Mouse (Mus musculus) heart, postnatal 0 days (tissue): ENCODE measurements around the gene Brf1. TPM values are rescaled to one million over a fixed set of nuclear protein-coding genes. Genes with fewer than 3 reads are reported as not detected.

Source experiments
- ATAC-seq: fragments of 200-750 bp; cut with Nextera tagmentation; 2 replicates; pipeline ENCODE4 v1.8.0; 2017; ENCODE audit warnings: low read depth, moderate number of reproducible peaks, moderate library complexity; ENCODE audit not compliant: insufficient read depth
- DNase-seq: peaks from one replicate; pipeline ENCODE4 v3.0.0-alpha.2; 2016; ENCODE audit warnings: low spot score
- H3K27ac ChIP-seq: fragments of 300-500 bp; sonication (generic); 2 replicates; pipeline ENCODE4 v1.5.1; 2014; ENCODE audit warnings: low read depth, mild to moderate bottlenecking
- H3K27me3 ChIP-seq: fragments of 300-500 bp; sonication (generic); 2 replicates; pipeline ENCODE4 v1.6.1; 2014; ENCODE audit warnings: low read length, mixed read lengths; ENCODE audit not compliant: control insufficient read depth, insufficient read depth
- H3K36me3 ChIP-seq: fragments of 300-500 bp; sonication (generic); replicated peaks from 2 replicates; pipeline ENCODE4 v1.6.1; 2014; ENCODE audit warnings: low read length, mixed read lengths; ENCODE audit not compliant: control insufficient read depth, insufficient read depth
- H3K4me1 ChIP-seq: fragments of 300-500 bp; sonication (generic); 2 replicates; pipeline ENCODE4 v1.6.1; 2014; ENCODE audit warnings: antibody characterized with exemption; ENCODE audit not compliant: control insufficient read depth, insufficient read depth
- H3K4me2 ChIP-seq: fragments of 300-500 bp; sonication (generic); 2 replicates; pipeline ENCODE4 v1.6.1; 2014; ENCODE audit warnings: low read depth, mild to moderate bottlenecking, low read length, moderate library complexity
- H3K4me3 ChIP-seq: fragments of 300-500 bp; sonication (generic); 2 replicates; pipeline ENCODE4 v1.5.1; 2014; ENCODE audit warnings: low read depth, low read length
- H3K9ac ChIP-seq: fragments of 300-500 bp; sonication (generic); replicated peaks from 2 replicates; pipeline ENCODE4 v1.6.1; 2014; ENCODE audit warnings: low read depth, low read length, mixed read lengths
- H3K9me3 ChIP-seq: fragments of 300-500 bp; sonication (generic); replicated peaks from 2 replicates; pipeline ENCODE4 v1.6.1; 2016; ENCODE audit warnings: low read length; ENCODE audit not compliant: control insufficient read depth
- CTCF ChIP-seq: IDR thresholded peaks from 2 replicates; pipeline ENCODE4 v1.5.1; 2016; ENCODE audit warnings: antibody characterized with exemption, control low read depth, low read depth
- EP300 ChIP-seq: IDR thresholded peaks from 2 replicates; pipeline ENCODE4 v1.6.1; 2016; ENCODE audit warnings: antibody characterized with exemption, low read depth
- WGBS: fragments of 180-500 bp; shearing (Covaris S2); extraction: QIAGEN DNeasy Blood & Tissue Kit; methylation state at CpG from one replicate; pipeline ENCODE4 v1.1.7; 2014; 5-methylcytosine and 5-hydroxymethylcytosine counted together
- polyA plus RNA-seq: library from polyadenylated mRNA; unstranded; fragments of >200 nt; fragmentation: Nextera tagmentation; extraction: Ambion mirVana; gene quantifications from 2 replicates; pipeline ENCODE4 v1.2.1, GENCODE M21; 2015
- total RNA-seq: library from RNA; depleted of rRNA; stranded (reverse); fragments of >200 nt; gene quantifications from 2 replicates; pipeline ENCODE4 v1.2.3, GENCODE M21; 2014; ENCODE audit warnings: low replicate concordance

Gene Brf1
- total and polyA plus RNA-seq, 2 experiments from 2014 or later: 24.5 to 51.9 TPM

DNA sequence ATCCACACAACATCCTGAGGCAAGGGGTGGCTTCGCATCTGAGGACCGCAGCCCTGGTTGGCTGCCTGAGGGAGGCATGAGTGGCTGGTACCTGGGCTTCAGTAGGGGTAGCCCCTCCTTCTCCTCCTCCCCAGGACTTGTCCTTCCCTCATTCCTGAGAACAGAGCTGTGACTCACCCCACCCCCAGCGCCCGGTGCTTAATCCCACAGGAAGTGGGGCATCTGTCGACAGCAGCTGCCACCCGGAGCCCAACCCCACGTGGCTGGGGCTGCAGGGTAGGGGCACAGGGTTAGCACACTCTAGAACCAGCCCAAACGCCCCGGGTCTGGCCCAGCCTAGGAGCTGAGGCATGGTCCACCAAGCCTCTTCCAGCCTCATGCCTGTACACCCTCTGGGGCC is 62.6 kb downstream of the Brf1 start:
- H3K4me3 ChIP-seq: no peak overlapping the region
- no peak overlapping the region for H3K4me2 ChIP-seq
- ATAC-seq: no peak
- no peak overlapping the region for H3K27ac ChIP-seq
- 31% methylated on average over 9 of the region's 9 CpGs for WGBS
- DNase-seq: no peak
- 0 out of 2 replicates have a peak, but pooled peaks cover 4% of the 10 kb centered on the region for H3K27me3 ChIP-seq
- no peaks in the 10 kb centered on the region for H3K9me3 ChIP-seq
- TF ChIP-seq CTCF (no peak), EP300 (no peak)
- no peaks in the 10 kb centered on the region for H3K36me3 ChIP-seq
- H3K9ac ChIP-seq: no peak overlapping the region
- H3K4me1 ChIP-seq: peaks cover 4% of the 10 kb centered on the region; the same call in 1 of the 2 replicates

DNA sequence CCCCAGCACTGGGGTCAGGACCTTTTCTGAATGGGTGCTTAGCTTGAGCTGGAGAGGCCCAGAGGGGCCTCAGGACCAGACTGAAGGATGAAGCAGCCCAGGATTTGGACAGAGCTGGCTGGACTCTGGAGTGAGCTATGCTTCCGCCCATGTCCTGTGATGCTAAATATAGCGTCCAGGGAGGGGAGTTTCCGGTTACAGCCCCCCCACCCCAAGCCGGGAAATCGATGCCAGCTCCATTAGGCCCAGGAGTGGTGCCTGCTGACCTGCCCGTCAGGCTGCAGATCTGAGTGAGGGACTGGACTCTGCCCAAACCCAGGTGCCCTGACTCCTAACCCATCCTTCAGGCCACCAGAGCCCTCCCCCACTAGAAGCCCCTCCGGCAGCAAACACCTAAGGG is 67.9 kb downstream of the Brf1 start:
- peaks cover 21% of the 10 kb centered on the region for H3K4me1 ChIP-seq
- no peak; the same call in 1 of the 2 replicates for ATAC-seq
- H3K36me3 ChIP-seq: no peaks in the 10 kb centered on the region
- TF ChIP-seq EP300 (no peak), CTCF (no peak)
- H3K4me3 ChIP-seq: no peak overlapping the region
- no peak overlapping the region for H3K4me2 ChIP-seq
- no peak overlapping the region for H3K27ac ChIP-seq
- H3K9ac ChIP-seq: no peak overlapping the region
- WGBS: 18% methylated on average over 7 of the region's 7 CpGs
- H3K9me3 ChIP-seq: no peaks in the 10 kb centered on the region
- no peak for DNase-seq
- H3K27me3 ChIP-seq: peaks cover 32% of the 10 kb centered on the region

DNA sequence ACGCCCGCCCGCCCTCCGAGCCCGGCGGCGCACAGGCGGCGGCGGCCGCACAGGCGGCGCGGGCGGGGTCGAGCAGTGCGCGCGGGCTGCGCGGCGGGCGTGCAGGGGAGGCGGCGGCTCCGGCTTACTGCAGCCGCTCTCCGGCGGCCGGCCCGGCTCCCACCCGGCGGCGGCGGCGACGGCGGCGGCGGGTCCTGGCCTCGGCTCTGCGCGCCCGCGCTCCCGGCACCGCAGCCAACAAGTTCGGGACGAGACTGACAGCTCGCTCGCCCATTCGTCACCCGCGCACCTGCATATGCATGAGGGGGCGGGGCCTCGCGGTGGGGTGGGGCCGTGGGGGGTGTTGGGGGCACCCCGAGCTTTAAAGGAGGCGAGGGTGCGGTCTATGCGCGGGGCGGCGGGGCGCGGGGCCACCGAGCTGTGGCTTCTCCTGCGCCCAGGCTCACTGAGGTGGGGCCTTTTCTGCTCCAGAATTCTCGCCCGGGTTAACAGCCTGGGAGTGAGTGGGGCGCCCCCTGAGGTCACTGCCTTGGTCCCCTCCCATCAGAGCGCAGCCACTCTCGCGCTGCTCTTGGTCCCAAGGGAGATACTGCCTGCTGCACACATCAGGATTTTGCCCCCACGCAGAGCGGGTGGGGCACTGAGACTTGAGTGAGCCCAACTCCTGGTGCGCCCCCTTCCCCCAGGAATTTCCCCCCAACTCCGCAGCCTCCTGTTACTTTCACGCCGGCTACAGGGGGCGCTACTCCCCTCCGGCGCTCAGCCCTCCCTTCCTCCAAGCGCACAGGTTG is 70.7 kb downstream of the Brf1 start, which contains the start of gene Jag2:
Jag2 (minus strand) TSS at position 215 of the 791 bp plus-strand sequence.
- Histone ChIP-seq H3K27me3 (peaks cover 59% of the 10 kb centered on the region), H3K4me3 (peak within 1 kb of the TSS; percentile 53), H3K4me1 (peaks cover 24% of the 10 kb centered on the region), H3K9me3 (no peaks in the 10 kb centered on the region), H3K36me3 (no peaks in the 10 kb centered on the region), H3K27ac (peak within 1 kb of the TSS; percentile 53), H3K4me2 (peak within 1 kb of the TSS; percentile 81), H3K9ac (peak within 1 kb of the TSS; percentile 22)
- peak; percentile 44 for ATAC-seq
- TF ChIP-seq CTCF (peak; percentile 35), EP300 (no peak)
- no peak for DNase-seq
- 2% methylated on average over 51 of the region's 85 CpGs for WGBS

DNA sequence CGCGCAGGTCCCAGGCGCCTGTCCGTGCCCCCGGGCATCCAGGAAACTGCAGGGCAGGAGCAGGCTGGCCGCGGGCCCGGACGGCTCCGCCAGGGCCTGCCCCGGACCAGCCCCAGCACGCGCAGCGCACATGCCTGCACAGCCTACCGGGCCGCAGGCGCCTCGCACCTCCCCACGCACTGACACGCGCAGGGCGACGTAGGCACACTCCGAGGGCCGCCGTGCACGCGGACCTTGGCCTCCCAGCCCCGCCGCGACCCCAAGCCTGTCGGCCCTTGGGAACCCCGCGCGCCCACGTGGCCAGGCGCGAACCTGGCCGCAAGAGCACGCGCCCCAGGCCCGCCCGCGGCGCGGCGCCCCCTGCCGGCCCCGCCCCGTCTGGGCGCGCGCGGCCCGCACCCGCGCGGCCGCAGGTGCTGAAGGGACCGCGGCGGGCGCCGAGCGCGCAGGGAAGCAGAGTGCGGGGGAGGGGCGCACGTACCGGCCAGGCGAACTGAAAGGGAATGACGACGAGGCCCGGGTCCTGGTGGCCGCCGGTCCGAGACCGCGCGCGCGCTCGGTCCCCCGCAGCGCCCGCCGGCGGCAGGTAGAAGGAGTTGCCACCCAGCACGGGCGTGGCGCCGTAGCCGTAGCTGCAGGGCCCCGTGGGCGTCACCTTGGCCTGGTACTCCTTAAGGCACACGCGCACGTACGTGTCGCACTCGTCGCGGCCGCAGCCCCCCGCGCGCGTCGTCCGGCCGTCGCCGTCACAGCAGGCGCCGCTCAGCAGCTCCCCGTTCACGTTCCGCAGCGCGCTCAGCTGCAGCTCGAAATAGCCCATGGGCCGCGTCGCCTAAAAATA is 71.9 kb downstream of the Brf1 start:
- Histone ChIP-seq H3K4me3 (peak overlapping the region; percentile 53), H3K9ac (peak overlapping the region; percentile 22), H3K4me2 (peak overlapping the region; percentile 81), H3K27ac (peak overlapping the region; percentile 53), H3K27me3 (peaks cover 70% of the 10 kb centered on the region), H3K9me3 (no peaks in the 10 kb centered on the region), H3K4me1 (peaks cover 24% of the 10 kb centered on the region), H3K36me3 (no peaks in the 10 kb centered on the region)
- ATAC-seq (peak; percentile 41), DNase-seq (no peak)
- WGBS: 2% methylated on average over 98 of the region's 124 CpGs
- TF ChIP-seq EP300: no peak
- no peak for TF ChIP-seq CTCF

DNA sequence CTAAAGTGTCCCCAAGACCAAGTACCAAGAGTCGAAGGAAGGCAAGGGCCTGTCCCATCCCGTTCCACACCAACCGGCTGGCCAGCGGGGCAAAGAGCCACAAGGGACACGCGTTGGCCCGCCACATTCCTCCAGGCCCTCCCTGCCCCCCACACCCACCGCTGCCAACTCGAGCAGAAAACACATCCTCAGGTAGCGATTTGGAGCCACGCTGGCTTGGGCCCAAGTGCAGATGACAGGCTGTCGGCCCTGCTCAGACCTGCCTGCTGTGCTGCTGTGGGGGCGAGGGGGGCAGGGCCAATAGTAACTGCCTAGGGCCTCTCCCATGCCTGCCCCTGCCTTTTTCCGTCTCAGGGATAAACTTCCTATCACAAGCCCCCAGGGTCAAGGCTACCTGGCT is 73.2 kb downstream of the Brf1 start:
- ATAC-seq: no peak
- peaks cover 77% of the 10 kb centered on the region for H3K27me3 ChIP-seq

More for the DNA sequence above, 73.2 kb downstream of the Brf1 start:
- Histone ChIP-seq H3K36me3 (no peaks in the 10 kb centered on the region), H3K9me3 (no peaks in the 10 kb centered on the region), H3K4me3 (no peak overlapping the region), H3K4me2 (0 out of 2 replicates have a peak overlapping the region, but pooled peaks have one; percentile 13), H3K4me1 (peaks cover 20% of the 10 kb centered on the region), H3K9ac (no peak overlapping the region), H3K27ac (no peak overlapping the region)
- DNase-seq: no peak
- WGBS: 65% methylated on average over 14 of the region's 14 CpGs
- TF ChIP-seq CTCF (no peak), EP300 (no peak)
